Mouse (Mus musculus) CD4-positive, CD25-positive, alpha-beta regulatory T cell (primary cell): Measurements from ENCODE around the gene Calhm4. TPM values are rescaled to one million over a fixed set of nuclear protein-coding genes. Genes with fewer than 3 reads are reported as not detected.

Source experiments
- polyA plus RNA-seq: library from polyadenylated mRNA; unstranded; fragments of 100-300 nt; shearing (Covaris generic); gene quantifications from one replicate; pipeline ENCODE4 v1.2.1, GENCODE M21; 2017

Calhm4 gene
- not detected for polyA plus RNA-seq

DNA sequence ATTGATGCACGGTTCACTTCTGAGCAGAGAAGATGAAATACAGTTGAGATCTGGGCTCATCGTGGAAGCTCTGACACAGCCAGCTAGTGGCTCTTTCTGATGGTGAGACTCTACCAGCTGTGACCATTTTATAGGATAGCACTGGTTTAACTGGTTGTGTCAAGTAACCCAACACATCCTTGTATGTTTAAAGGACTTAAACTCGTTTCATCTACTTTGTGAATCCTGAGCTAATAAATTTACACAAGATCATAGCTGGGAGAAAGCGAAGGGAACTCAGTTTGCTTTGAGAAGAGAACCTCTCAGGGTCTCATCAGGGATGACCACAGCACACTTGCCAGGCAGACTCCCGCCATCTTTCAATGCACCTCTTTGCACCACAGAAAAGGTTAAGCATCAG is at the start of gene Calhm4:
Calhm4 (minus strand) TSS at position 101 of the 400 bp plus-strand sequence.

DNA sequence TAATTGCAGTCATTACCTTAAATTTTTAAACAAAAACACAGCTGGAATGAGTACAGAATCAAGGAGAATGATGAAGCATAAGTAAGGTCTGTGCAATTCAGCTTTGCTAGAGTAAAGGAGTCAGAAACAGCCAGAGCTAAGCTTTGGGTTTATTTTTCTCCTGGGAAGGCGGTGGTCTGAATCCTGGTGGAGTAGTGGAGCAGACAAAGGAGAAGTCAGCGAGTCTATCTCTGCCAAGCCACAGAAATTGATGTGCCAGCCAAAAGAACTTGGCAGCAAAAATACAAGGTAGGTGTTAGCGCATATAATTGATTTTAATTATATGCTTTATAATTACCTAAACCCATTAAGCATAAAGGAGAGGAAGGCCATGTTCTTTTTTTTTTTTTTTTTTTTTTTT is 6.7 kb downstream of the Calhm4 start, which contains the start of gene Trappc3l:
Trappc3l (plus strand) TSS at position 197 of the 400 bp plus-strand sequence.

GRCm38 (mm10) chr10:34019302-34020075 is 24.6 kb downstream of the Calhm4 start, which contains the start of gene Rwdd1:
Rwdd1 (minus strand) TSS chr10:34019624.

Other genes with a start within 250 kb of the Calhm4 start
- gene Sult3a1, start 186.6 kb downstream of the Calhm4 start, polyA plus RNA-seq, result not detected
- gene Rsph4a, start 139.2 kb downstream of the Calhm4 start, polyA plus RNA-seq, result 0.05 TPM
- gene Zup1, start 93.0 kb downstream of the Calhm4 start, polyA plus RNA-seq, result 63.3 TPM
- gene Rwdd1, start 24.7 kb downstream of the Calhm4 start, polyA plus RNA-seq, result 143 TPM
- not detected for gene Trappc3l, start 6.7 kb downstream of the Calhm4 start, polyA plus RNA-seq
- not detected for gene Calhm5, start 52.2 kb upstream of the Calhm4 start, polyA plus RNA-seq
- 44.5 TPM for gene Calhm6, start 83.7 kb upstream of the Calhm4 start, polyA plus RNA-seq
- gene Dse, start 163.4 kb upstream of the Calhm4 start, polyA plus RNA-seq, result 4.0 TPM
- 64.9 TPM for gene Tspyl1, start 237.9 kb upstream of the Calhm4 start, polyA plus RNA-seq